Mouse (Mus musculus) adrenal gland, adult (tissue): ENCODE results near the gene Palm.
A peak's percentile ranks its signal among the peaks of the same experiment; 100 is the strongest.

Source experiments
- DNase-seq, 2 experiments: peaks; one replicate each; pipeline ENCODE4 v3.0.0; 2022 to 2023; ENCODE audit warnings: low spot score in 1 of 2; ENCODE audit not compliant: inconsistent age in 2 of 2

The Palm gene

DNA sequence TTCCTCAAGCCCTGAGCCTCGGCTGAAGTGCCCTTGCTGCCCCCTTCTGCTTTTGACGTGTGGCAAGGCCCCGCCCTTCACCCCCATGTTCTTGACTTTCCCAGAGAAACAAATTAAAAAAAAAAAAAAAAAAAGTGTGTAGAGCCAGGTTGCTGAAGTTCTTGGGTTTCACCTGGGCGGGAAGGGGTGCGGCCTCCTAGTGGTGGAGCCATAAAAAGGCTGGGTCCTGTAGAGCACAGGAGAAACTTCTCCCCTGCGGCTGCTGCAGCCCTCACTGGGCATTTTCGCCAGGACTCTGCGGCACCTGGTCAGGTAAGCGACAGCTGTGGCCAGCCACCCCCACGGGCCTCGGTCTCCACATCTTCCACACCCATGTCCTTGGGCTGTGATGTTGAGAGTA, 27.4 kb downstream of the Palm start, which contains the start of gene Misp:
Gene Misp (plus strand): TSS at position 208 of the 400 bp plus-strand sequence.
- no peak for DNase-seq

DNA sequence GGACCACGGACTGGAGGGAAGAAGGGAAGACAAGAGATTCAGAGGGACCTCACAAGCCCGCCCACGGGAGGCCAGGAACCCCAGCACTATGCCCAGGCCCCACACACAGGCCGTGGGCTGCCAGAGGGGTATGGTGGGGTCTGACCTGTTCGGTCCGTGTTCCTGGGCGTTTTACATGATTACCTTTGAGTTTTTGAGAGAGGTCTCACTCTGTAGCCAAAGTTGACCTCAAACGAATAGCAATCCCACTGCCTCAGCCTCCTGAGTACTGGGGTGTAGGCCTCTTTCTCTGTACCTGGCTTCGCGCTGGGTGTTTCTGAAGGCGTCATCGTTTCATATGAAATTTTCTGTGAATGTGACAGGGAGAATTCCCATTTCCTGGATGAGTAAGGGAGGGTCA, 28.4 kb downstream of the Palm start:
- DNase-seq, result no peak

DNA sequence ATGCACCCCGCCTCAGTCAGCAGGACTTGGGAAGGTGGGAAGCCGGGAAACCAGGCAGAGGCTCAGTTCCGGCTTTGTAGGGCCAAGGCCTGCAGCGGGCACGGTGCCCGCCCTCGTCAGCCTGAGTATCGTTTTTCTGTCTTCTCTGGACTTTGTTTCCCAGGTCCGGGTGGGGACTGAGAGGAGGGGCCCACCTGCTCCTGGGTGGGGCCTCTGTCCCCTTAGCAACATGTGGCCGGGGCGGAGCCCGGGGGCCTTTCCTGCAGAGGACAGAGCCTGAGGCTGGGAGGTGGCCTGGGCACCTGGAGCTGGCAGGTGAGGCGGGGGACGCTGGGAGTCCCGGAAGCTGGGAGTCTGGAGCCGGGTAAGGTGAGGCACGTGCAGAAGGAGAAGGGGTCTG, 29.0 kb downstream of the Palm start:
- peak in 1 of 2 experiments; percentile 54 for DNase-seq

DNA sequence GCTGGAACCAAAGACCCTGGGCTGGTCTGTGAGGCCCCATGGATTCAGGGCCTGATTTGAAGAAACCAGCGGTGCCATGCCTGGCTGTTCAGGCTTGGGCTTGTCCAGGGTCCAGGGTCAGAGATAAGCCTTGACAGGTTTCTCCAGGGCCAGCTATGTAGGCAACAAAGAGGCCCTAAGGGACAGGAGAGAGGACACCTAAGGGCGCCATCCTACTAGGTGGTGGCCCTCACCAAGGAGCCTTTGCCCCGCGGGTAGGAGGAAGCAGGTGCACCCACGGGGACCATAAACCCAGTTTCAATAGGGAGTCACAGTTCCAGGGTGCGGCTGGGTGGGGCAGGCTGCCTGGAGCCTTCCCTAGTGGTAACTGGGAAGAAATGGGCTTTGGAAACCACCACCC, 29.6 kb downstream of the Palm start:
- DNase-seq, result no peak

DNA sequence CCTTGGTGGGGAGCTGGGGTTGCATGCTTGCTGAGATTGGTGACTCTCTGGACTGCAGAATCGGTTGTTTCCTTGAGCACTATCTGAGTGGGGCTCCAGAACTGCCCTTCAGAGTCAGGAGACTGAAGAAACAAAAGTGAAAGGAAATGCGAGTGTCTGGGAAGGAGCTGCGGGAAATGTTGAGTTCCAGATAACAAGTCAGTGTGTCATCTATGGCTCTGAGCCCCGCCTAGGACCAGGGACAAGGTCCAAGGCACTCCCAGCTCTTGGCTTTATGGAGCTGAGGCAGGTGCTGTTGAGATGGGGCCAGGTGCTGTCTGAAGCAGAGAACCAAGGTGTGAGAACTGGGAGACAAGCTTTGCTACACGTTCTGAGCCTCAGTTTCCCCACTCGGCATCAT, 31.0 kb downstream of the Palm start:
- DNase-seq, result peak in 1 of 2 experiments; percentile 72

DNA sequence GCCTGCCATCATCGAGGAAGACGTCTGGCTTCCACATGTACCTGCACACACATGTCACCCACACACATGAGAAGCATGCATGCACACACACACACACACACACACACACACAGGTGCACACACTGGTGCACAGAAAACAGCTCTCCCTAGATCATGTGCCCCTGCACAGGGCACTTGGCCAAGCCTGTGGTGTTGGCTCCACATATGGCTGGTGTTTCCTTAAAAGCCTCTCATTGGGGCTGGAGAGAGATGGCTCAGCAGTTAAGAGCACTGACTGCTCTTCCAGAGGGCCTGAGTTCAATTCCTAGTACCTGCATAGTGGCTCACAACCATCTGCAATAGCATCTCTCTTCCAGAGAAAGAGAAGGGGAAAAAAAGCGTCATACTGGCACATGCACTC, 38.2 kb downstream of the Palm start:
- DNase-seq, result no peak

DNA sequence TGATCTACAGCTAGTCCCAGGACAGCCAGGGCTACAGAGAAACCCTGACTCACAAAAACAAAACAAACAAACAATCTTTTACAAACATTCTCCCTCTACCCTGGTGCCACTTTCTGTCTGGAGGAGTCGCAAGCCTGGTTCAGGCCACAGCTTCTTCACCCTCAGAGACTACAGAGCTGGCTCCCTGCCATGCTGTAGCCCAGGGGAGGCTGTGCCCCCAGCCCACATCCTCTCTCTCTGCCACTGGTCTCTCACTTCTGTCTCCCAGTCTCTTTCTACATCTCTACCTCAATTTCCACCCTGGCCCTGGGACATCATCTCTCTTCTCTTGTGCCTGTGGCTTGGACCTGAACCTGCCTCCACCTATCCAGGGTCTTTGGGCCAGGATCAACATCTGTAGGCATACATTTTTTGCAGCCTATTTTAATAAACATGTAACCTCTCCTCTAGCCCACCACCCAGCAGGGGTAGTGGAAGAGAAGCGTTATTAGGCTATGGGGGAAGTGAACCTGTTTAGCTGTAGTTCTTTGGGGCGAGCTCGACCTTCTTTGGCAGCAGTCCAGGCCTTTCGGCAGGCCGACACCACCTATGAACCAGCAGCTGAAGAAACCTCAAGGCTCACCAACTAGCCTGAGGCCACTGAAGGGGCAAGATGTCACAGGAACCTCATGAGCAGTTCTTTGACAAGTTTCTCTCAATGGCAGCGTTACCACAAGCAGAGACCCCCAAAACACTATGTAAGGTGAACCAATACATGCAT, 38.8 kb downstream of the Palm start:
- DNase-seq, result no peak

DNA sequence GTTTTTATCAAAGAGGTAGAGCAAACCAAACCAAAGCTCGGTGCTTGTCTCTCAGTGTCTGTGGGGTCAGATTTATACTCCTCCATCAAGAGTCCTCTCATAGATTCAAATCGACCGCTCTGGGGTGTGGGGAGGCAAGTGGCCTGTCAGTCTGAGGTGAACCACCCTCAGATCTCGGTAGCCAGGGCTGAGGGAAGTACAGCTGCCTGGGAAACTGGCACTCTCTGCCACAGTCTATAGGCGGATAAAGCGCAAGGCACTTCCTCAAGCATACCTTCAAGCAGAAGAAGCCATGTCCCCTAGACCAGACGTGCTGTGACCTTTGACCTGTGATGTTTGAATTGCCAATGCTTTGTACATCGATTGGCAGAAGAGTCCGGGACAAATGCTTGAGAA, 39.4 kb downstream of the Palm start:
- no peak for DNase-seq

DNA sequence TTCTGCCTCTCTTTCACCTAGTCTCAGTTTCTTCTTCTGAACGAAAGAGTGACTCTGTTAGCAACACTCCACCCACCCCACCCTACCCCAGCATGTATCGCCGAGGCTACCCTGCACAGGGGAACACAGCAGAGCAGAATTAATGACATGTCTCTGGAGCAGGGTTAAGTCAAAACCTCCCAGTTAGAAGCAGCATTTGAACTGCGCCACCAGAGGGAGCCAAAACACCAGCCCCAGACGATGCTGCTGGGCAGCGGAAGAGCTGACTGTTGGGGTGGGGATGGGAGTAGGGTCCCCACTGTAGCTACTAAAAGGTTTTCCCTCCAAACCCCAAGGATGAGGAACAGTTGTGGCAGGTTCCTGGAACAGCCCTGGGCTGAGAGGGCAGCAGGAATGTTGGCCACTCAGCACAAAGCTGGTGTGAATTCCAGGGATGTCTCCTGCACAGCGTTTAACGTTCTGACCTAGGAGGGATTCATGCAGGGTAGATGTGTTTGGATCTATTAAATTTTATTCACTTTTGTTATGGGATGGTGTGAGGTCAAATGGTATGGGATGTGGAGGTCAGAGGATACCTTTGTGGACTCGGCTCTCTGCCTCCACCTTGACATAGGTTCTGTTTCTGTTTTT, 41.5 kb downstream of the Palm start:
- peak; percentile 72 to 91 for DNase-seq

DNA sequence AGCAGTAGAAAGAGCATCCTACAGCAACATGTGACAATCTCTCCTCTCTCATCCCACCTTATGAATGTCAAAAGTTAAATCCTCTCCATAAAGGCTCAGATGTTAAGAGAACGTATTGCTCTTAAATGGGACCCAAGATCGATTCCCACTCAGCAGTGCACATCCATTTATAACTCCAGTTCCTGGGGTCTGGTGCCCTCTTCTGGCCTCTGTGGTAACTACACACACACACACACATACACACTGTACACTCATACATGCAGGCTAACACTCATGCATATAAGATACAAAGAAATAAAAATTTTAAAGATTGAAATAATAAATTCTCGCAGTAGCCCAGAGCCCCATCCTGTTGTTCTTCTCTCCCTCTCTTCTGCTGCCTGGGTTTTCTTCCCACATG, 43.5 kb downstream of the Palm start:
- DNase-seq, result no peak

DNA sequence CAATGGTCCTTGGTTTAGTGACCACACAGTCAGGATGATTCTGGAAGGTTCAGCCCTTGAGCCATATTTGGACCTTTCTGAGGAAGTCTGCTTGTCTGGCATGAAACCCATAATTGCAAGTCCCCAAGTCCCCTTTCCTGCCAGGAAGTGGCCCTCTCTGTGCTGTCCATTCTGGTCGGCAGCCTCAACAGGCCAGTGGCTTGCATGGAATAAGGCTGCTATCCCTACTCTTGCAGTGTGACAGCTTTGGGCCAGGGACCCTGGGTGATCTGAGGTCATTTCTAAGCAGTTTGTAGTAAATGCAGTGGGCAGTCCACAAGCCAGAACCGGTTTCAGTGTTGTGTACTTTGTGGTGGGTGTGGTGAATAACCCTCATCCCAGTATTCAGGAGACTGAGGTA, 44.8 kb downstream of the Palm start:
- DNase-seq, result no peak

DNA sequence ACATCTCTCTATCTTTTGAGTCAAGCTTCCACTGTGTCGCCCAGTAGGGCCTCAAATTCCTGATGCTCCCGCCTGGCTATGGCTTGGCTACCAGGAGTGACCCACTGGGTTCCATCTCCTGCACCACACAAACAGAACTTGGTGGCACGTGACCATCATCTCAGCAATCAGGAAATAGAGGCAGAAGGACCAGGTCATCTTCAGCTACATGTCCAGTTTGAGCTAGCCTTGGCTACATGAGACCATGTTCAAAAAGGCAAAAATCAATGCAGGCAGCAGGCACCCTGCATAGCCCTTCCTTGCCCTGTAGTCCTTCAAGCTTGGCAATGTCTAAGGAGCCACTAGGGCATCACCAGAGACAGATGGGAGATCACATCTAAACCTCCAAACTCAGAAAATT, 46.7 kb downstream of the Palm start:
- DNase-seq, result peak in 1 of 2 experiments; percentile 45

DNA sequence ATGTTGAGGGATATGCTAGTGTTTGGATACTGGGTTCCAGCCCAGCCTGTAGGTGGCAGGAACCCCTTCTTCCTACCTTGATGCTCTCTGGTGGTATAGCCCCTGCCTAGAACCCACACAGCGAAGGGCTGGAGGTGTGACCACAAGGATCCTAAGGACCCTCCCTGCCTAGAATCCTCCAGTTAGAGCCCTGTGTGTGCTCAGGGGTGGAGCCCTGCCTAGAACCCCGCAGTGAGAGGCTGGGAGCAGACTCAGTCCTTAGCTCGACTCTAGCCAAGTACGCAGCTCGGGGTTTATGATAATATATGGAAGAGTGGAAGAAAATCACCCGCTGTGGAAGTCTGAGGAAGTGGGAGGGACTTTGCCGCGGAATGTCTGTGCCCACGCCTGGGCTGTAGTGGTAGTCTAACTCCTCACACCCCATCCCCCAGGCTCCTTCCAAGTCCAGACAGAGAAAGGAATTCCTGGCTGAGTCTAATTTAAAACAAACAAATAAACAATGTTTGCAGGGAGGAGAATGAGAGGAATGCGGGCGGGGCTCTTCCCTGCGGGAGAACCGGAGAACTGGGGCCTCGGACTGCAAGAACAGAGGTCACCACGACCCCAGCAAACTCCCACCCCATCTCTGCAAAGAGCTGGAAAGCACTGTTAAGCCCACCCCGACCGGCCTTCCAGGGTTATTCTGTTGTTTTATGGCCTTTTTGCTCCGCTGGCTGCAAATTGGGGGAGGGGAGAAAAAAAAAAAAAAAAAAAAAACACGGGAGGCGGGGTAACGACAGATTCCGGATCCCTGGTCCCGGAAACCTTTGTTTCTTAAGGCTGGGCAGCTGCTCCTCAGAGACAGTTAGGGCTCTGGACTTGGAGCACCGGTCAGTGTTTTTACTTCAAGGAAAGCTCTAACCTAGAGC, 47.5 kb downstream of the Palm start:
- peak; percentile 69 to 85 for DNase-seq

DNA sequence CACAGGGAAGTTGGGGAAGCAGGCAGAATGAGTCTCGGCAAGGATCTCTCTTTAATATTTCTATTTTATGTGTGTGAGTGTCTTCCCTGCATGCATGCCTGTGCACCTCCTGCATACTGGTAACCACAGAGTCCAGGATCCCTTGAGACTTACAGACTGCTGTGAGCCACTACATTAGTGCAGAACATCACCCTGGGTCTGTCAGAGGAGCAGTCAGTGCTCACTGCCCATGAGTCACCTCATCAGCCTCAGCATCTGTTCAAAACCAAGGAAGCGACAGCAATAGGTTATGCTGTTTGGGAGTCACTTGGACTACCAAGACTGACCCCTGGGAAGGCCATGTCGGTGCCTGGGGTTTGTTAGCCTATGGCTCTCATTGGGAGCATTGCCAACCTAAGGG, 49.0 kb downstream of the Palm start:
- no peak for DNase-seq

DNA sequence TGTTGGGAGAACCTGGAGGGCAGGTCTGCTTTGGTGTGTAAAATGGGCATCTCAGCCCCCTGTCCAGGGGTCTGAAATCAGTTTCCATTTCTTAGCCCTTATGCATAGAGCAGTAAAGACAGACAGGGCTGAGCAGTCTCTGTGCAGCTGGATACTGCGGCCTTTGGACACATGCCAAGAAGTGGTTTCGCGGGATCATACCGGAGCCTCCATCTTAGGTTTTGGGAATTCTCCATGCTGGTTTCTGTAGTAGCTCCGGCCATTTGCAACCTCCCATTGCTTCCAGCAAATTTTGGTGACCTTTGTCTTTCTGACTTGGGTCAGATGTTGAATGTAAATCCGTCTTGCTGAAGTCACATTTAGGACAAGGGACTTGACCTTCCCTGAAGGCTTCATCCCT, 50.1 kb downstream of the Palm start:
- peak in 1 of 2 experiments; percentile 76 for DNase-seq

DNA sequence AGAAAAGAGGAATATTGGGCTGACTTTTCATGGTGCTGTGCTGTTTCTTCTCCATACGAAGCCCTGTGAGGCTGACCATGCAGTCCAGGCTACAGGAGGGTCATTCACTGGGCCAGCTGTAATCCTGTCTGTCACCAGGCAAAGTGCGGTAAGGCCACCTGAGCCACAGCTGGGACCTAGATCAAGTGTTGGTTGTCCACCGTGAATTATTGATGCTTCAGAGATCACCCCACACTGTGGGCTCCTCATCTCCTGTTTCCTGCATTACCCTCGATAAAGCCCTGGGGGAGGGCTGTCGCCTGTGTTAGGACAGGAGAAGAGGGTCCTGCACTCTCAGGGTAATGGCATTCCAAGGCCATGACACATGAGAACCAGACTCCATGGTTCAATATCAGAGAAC, 53.2 kb downstream of the Palm start:
- DNase-seq, result no peak

DNA sequence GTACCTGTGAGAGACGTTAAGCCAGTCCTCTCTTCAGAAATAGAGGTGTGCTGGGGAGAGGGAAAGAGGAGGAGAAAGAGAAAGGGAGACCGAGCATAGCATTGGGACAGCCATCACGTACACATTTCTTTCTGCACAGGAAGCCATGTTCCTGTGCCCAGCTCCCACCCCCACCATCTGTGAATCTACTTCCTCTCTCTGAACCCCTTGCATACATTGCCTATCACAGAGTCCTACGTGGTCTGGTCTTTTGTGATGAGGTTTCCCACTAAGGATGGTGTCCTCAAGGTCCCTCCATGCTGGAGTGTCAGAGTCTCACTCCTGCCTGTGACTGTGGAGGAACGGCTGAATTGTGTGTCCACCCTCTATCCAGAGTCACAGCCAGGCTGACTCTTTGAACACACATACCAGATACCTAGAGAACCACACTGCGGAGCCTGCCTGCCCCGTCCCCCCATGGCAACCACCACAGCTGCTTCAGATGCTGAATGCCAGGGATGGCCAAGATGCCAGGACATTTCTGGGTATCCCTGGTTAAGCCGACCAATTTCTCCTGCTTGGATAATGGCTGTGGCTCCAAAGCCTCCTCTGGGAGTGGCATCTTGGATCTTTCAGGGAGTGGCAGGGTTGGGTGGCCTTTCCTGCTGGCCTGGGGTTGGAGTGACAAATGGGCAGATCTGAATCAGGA, 56.7 kb downstream of the Palm start:
- DNase-seq, result no peak

DNA sequence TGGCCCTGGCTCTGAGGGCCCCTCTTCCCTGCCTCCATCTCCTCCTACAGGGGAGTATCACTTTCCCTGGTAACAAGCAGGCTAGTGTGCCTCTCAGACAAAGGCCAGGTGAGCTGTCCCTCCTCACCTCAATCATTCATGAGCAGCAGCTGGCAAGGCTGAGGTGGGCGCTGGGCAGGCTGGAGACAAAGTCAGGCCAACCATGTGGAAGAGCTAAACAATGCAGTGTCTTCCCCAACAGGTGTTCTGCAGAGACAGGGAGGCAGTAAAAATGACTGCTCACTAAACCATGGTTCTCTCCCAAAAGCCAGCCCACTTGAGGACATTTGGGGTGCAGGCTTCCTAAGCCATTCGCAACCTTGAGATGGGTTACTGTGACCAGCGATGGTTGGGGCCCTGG, 58.3 kb downstream of the Palm start:
- DNase-seq, result no peak

DNA sequence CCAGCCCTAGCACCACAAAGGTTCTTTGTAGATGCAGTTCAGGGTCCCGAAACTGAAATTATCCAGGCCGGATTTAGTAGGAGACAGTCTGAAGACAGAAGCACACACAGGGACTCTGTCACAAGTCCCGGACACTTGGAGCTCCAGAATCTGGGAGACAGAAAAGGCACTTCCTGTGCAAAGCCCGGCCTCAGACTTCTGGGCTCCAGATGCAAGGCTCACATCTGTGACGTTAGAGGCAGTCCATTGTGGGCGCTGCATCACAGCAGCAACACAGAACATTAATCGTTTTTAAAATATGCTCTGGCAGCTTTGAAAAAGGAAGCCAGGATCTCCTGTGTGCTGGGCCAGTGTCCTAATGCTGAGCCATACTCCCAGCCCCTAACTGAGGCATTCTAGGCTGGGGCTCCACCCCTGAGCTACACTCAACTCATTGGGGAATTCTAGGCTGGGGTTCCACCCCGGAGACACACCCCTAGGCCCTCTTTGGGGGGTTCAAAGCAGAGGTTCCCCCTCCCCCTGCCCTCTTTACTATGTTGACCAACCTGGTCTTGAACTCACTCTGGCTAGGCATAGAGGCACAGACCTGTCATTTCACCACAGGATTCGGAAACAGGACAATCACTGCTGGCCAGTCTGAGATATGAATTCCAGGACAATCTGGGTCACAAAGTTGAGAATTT, 58.9 kb downstream of the Palm start:
- peak; percentile 62 to 75 for DNase-seq

DNA sequence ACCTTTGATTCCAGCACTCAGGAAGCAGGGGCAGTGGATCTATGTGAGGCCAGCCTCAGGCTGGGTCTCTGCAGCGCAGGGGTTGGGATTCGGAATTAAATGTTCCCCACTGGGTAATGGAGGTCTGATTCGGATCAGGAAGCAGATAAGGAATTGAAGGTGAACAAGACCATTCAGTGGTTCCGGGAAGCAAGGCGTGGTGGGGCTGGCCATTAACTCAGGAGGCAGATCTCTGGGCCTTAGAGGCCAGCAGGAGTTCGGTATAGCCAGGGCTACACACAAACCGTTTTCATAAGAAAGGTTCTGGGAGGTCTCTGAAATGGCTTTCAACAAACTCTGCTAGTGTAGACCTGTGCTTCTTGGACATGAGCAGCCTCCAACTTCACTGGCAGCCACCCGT, 59.5 kb downstream of the Palm start:
- no peak for DNase-seq

DNA sequence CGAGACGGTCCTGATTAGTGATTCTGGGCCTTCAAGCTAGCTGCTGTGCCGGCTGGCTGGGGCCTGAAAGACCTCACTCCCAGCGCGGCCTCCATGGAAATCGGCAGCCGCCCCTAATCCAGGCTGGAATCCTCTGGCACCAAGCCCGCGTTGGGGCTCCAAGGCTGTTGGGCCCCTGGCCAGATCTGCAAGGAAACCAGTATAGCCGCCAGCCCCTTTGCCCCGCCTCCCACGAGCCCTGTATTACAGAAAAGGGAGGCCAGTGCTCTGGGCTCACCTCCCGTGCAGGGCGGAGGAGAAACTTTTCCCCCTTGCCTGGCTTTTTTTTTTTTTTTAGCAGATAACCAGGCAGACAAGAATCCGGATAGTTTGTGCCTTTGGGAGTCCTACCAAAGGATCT, 60.0 kb downstream of the Palm start:
- peak; percentile 95 to 98 for DNase-seq
